Mouse (Mus musculus): ENCODE data around the gene Ube2o.
A peak's percentile ranks its signal among the peaks of the same experiment; 100 is the strongest.

Gene Ube2o

GRCm38 (mm10) chr11:116512987-116513386 lies 68.3 kb downstream of the Ube2o start:
- peaks cover 24% of the 10 kb centered on the region for H3K27me3 ChIP-seq (ENCODE audit: insufficient read depth, low read length)
- no peaks in the 10 kb centered on the region for H3K9me3 ChIP-seq (ENCODE audit: low read length)
- no peaks in the 10 kb centered on the region for H3K36me3 ChIP-seq (ENCODE audit: insufficient read depth, low read length)
- no peak for TF ChIP-seq CTCF (conservative IDR thresholded peaks at IDR 0.05; ENCODE audit: low read length)
- TF ChIP-seq POU5F1 (IDR thresholded peaks at IDR 0.05; ENCODE audit: borderline replicate concordance, low read length) = no peak
- TF ChIP-seq NANOG (IDR thresholded peaks at IDR 0.05; ENCODE audit: borderline replicate concordance, low read length) = no peak
- H3K4me1 ChIP-seq (replicated peaks; ENCODE audit: low read depth, low read length) = peaks cover 19% of the 10 kb centered on the region
- no peak overlapping the region for H3K4me3 ChIP-seq (replicated peaks; ENCODE audit: low read length)

- no peak for TF ChIP-seq NANOG (IDR thresholded peaks at IDR 0.05; ENCODE audit: borderline replicate concordance, low read length)
- no peak for TF ChIP-seq POU5F1 (IDR thresholded peaks at IDR 0.05; ENCODE audit: borderline replicate concordance, low read length)
- no peak for TF ChIP-seq CTCF (conservative IDR thresholded peaks at IDR 0.05; ENCODE audit: low read length)
- H3K36me3 ChIP-seq (ENCODE audit: insufficient read depth, low read length) = no peaks in the 10 kb centered on the region
- peaks cover 19% of the 10 kb centered on the region for H3K4me1 ChIP-seq (replicated peaks; ENCODE audit: low read depth, low read length)
- H3K9me3 ChIP-seq (ENCODE audit: low read length) = no peaks in the 10 kb centered on the region
- H3K27me3 ChIP-seq (ENCODE audit: insufficient read depth, low read length) = peaks cover 24% of the 10 kb centered on the region
- no peak overlapping the region for H3K4me3 ChIP-seq (replicated peaks; ENCODE audit: low read length)
Measured at GRCm38 (mm10) chr11:116512154-116512553, 69.1 kb downstream of the Ube2o start.

- H3K27me3 ChIP-seq (ENCODE audit: insufficient read depth, low read length) = peaks cover 24% of the 10 kb centered on the region
- TF ChIP-seq NANOG (IDR thresholded peaks at IDR 0.05; ENCODE audit: borderline replicate concordance, low read length) = no peak
- no peak for TF ChIP-seq CTCF (conservative IDR thresholded peaks at IDR 0.05; ENCODE audit: low read length)
- no peak for TF ChIP-seq POU5F1 (IDR thresholded peaks at IDR 0.05; ENCODE audit: borderline replicate concordance, low read length)
- H3K4me1 ChIP-seq (replicated peaks; ENCODE audit: low read depth, low read length) = peaks cover 19% of the 10 kb centered on the region
- H3K36me3 ChIP-seq (ENCODE audit: insufficient read depth, low read length) = no peaks in the 10 kb centered on the region
- H3K4me3 ChIP-seq (replicated peaks; ENCODE audit: low read length) = no peak overlapping the region
- no peaks in the 10 kb centered on the region for H3K9me3 ChIP-seq (ENCODE audit: low read length)
Measured at GRCm38 (mm10) chr11:116511301-116511868, 69.9 kb downstream of the Ube2o start.

GRCm38 (mm10) chr11:116508689-116509088 lies 72.6 kb downstream of the Ube2o start:
- H3K4me3 ChIP-seq (replicated peaks; ENCODE audit: low read length) = no peak overlapping the region

GRCm38 (mm10) chr11:116506151-116506875 lies 74.9 kb downstream of the Ube2o start:
- H3K4me1 ChIP-seq (replicated peaks; ENCODE audit: low read depth, low read length) = peaks cover 24% of the 10 kb centered on the region
- no peaks in the 10 kb centered on the region for H3K36me3 ChIP-seq (ENCODE audit: insufficient read depth, low read length)
- H3K4me3 ChIP-seq (replicated peaks; ENCODE audit: low read length) = no peak overlapping the region
- no peaks in the 10 kb centered on the region for H3K27me3 ChIP-seq (ENCODE audit: insufficient read depth, low read length)
- TF ChIP-seq NANOG (IDR thresholded peaks at IDR 0.05; ENCODE audit: borderline replicate concordance, low read length) (no peak), POU5F1 (IDR thresholded peaks at IDR 0.05; ENCODE audit: borderline replicate concordance, low read length) (no peak), CTCF (conservative IDR thresholded peaks at IDR 0.05; ENCODE audit: low read length) (no peak)
- no peaks in the 10 kb centered on the region for H3K9me3 ChIP-seq (ENCODE audit: low read length)

More at GRCm38 (mm10) chr11:116508689-116509088, 72.6 kb downstream of the Ube2o start:
- Histone ChIP-seq H3K9me3 (ENCODE audit: low read length) (no peaks in the 10 kb centered on the region), H3K4me1 (replicated peaks; ENCODE audit: low read depth, low read length) (peaks cover 21% of the 10 kb centered on the region), H3K27me3 (ENCODE audit: insufficient read depth, low read length) (peaks cover 5% of the 10 kb centered on the region), H3K36me3 (ENCODE audit: insufficient read depth, low read length) (no peaks in the 10 kb centered on the region)
- TF ChIP-seq NANOG (IDR thresholded peaks at IDR 0.05; ENCODE audit: borderline replicate concordance, low read length) = no peak
- TF ChIP-seq CTCF (conservative IDR thresholded peaks at IDR 0.05; ENCODE audit: low read length) = no peak

GRCm38 (mm10) chr11:116505573-116505972 lies 75.7 kb downstream of the Ube2o start:
- Histone ChIP-seq H3K4me1 (replicated peaks; ENCODE audit: low read depth, low read length) (peaks cover 28% of the 10 kb centered on the region), H3K27me3 (ENCODE audit: insufficient read depth, low read length) (no peaks in the 10 kb centered on the region), H3K4me3 (replicated peaks; ENCODE audit: low read length) (no peak overlapping the region), H3K36me3 (ENCODE audit: insufficient read depth, low read length) (no peaks in the 10 kb centered on the region), H3K9me3 (ENCODE audit: low read length) (no peaks in the 10 kb centered on the region)
- TF ChIP-seq CTCF (conservative IDR thresholded peaks at IDR 0.05; ENCODE audit: low read length) (no peak), POU5F1 (IDR thresholded peaks at IDR 0.05; ENCODE audit: borderline replicate concordance, low read length) (no peak), NANOG (IDR thresholded peaks at IDR 0.05; ENCODE audit: borderline replicate concordance, low read length) (no peak)

- H3K4me1 ChIP-seq (replicated peaks; ENCODE audit: low read depth, low read length) = peaks cover 28% of the 10 kb centered on the region
- H3K36me3 ChIP-seq (ENCODE audit: insufficient read depth, low read length) = no peaks in the 10 kb centered on the region
- TF ChIP-seq CTCF (conservative IDR thresholded peaks at IDR 0.05; ENCODE audit: low read length) (no peak), POU5F1 (IDR thresholded peaks at IDR 0.05; ENCODE audit: borderline replicate concordance, low read length) (no peak), NANOG (IDR thresholded peaks at IDR 0.05; ENCODE audit: borderline replicate concordance, low read length) (no peak)
- H3K27me3 ChIP-seq (ENCODE audit: insufficient read depth, low read length) = no peaks in the 10 kb centered on the region
- peak overlapping the region; percentile 64 for H3K4me3 ChIP-seq (replicated peaks; ENCODE audit: low read length)
- no peaks in the 10 kb centered on the region for H3K9me3 ChIP-seq (ENCODE audit: low read length)
Measured at GRCm38 (mm10) chr11:116504516-116504915, 76.7 kb downstream of the Ube2o start.

GRCm38 (mm10) chr11:116501005-116501746 lies 80.1 kb downstream of the Ube2o start:
- H3K4me1 ChIP-seq (replicated peaks; ENCODE audit: low read depth, low read length) = peaks cover 31% of the 10 kb centered on the region
- no peaks in the 10 kb centered on the region for H3K27me3 ChIP-seq (ENCODE audit: insufficient read depth, low read length)
- no peaks in the 10 kb centered on the region for H3K9me3 ChIP-seq (ENCODE audit: low read length)
- no peak overlapping the region for H3K4me3 ChIP-seq (replicated peaks; ENCODE audit: low read length)
- H3K36me3 ChIP-seq (ENCODE audit: insufficient read depth, low read length) = no peaks in the 10 kb centered on the region
- TF ChIP-seq POU5F1 (IDR thresholded peaks at IDR 0.05; ENCODE audit: borderline replicate concordance, low read length) = no peak
- TF ChIP-seq CTCF (conservative IDR thresholded peaks at IDR 0.05; ENCODE audit: low read length) = peak; percentile 66
- no peak for TF ChIP-seq NANOG (IDR thresholded peaks at IDR 0.05; ENCODE audit: borderline replicate concordance, low read length)

Data from E14TG2a.4 (cell line).